Mouse (Mus musculus): ENCODE results near the gene Rap1gap.

Gene Rap1gap

DNA sequence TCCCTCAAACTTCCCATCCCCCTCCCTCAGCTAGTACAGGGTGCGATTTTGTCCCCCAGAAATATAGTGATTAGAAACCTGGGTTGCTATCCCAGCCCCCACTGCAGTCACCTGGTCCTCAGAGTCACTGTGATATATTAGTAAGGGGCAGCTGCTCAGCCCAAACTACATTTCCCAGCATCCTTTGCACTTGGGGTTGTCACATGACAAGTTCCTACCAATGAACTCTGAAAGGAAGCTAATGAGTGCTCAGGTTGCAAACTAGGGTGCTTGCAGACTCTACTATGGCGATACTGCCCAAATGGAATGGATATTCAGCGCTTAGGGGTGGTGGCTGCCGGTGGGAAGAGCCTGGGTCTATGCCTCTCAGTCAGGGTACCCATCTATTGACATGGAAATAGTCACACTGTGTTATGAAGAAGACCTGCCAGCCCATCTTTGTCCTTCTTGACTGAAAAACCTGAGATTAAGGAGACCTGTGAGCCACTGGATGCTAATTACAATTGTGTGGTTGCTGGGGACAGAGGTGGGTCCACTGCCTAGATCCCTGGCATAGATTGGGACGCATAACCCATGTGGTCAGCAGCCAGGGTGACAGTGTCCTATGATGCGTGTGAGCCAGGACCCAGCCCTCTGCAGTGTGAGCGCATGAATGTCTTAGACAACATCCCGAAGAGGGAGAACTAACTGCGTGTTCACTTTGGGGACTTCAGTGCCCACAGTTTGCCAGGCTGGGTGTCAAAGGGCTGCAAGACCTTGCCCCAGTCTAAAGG, 74.8 kb downstream of the Rap1gap start:
- in situ Hi-C loops (cut with MboI; ENCODE audit: low sequenced_read_pairs) = loop anchor here (10.0 kb wide), 1 partner anchor 215 kb away; no protein-coding TSS in a partner anchor

- in situ Hi-C loops (cut with MboI; ENCODE audit: low sequenced_read_pairs) = loop anchor here (10.0 kb wide), 1 partner anchor 64 kb away; no protein-coding TSS in a partner anchor
These were observed 75.8 kb downstream of the Rap1gap start for GRCm38 (mm10) chr4:137740350-137740749.

GRCm38 (mm10) chr4:137743791-137744190, 79.3 kb downstream of the Rap1gap start:
- in situ Hi-C loops (cut with MboI; ENCODE audit: low sequenced_read_pairs) = loop anchor here (10.0 kb wide), 1 partner anchor 61 kb away; no protein-coding TSS in a partner anchor

- in situ Hi-C loops (cut with MboI; ENCODE audit: low sequenced_read_pairs) = loop anchor here (10.0 kb wide), 1 partner anchor 60 kb away; no protein-coding TSS in a partner anchor
These were observed 80.0 kb downstream of the Rap1gap start for GRCm38 (mm10) chr4:137744433-137744918.

DNA sequence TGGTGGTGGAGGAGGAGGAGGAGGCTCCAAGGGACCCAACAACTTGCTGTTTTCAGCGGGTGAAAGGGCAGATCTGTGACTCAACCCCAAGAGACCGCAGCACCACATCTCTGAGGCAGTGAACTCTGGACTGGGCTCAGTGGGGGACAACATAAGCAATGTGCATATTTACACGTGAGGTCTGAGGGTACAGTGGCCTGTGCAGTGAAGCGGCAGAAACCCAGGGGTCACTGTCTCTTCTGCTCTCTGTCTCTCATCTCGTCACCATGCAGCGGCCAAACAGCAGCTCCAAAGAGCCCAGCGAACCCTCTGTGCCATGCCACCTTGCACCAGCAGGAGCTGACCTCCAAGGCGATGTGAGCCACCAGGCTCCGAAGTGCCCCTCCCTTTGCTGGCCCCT, 82.6 kb downstream of the Rap1gap start:
- in situ Hi-C loops (cut with MboI; ENCODE audit: low sequenced_read_pairs) = loop anchor here (10.0 kb wide), 1 partner anchor 58 kb away; no protein-coding TSS in a partner anchor

DNA sequence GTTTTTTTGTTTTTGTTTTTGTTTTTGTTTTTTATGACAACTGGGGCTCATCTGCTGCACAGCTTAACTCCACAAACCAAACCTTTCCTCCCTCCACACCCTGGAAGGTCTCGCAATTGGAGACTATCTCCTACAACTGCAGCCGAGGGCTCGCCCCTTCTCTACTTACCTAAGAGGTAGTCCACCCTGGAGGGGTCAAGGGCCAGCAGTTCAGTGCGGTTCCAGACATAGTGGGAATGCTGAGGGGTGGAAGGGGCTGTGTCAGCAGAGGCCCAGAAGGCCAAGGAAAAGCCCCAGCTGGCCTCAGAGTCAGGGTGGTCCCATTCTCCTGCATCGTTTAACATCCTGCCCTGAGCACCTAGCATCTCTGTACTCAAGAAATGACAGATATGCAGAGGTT, 83.1 kb downstream of the Rap1gap start:
- in situ Hi-C loops (cut with MboI; ENCODE audit: low sequenced_read_pairs) = loop anchor here (10.0 kb wide), 1 partner anchor 57 kb away; no protein-coding TSS in a partner anchor

- in situ Hi-C loops (cut with MboI; ENCODE audit: low sequenced_read_pairs) = loop anchor here (10.0 kb wide), 1 partner anchor 56 kb away; no protein-coding TSS in a partner anchor
These were observed 84.2 kb downstream of the Rap1gap start for GRCm38 (mm10) chr4:137748726-137749125.

DNA sequence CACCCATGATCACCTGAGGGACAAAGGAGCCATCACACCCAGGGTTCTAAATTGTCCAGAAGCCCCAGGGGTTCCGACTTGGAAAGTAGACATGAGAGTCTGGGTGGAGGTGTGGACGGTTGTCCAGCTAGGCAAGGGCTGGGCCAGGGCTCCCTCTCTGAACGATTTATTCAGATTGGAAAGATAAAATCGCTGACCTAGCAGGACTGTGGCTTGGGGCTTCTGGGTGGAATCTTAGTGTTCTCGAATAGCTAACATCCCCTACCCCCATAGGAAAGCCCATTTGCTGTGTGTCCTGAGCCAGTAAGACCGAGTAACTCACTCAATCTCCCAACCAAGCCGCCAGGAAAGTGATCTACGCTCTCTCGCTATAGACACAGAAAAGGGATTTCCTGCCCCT, 85.2 kb downstream of the Rap1gap start:
- in situ Hi-C loops (cut with MboI; ENCODE audit: low sequenced_read_pairs) = loop anchor here (10.0 kb wide), 1 partner anchor 55 kb away; no protein-coding TSS in a partner anchor

GRCm38 (mm10) chr4:137750121-137750520, 85.6 kb downstream of the Rap1gap start:
- in situ Hi-C loops (cut with MboI; ENCODE audit: low sequenced_read_pairs) = no loop called here

- in situ Hi-C loops (cut with MboI; ENCODE audit: low sequenced_read_pairs) = no loop called here
These were observed 86.8 kb downstream of the Rap1gap start for GRCm38 (mm10) chr4:137751310-137751709.

GRCm38 (mm10) chr4:137751717-137752116, 87.2 kb downstream of the Rap1gap start:
- in situ Hi-C loops (cut with MboI; ENCODE audit: low sequenced_read_pairs) = no loop called here

DNA sequence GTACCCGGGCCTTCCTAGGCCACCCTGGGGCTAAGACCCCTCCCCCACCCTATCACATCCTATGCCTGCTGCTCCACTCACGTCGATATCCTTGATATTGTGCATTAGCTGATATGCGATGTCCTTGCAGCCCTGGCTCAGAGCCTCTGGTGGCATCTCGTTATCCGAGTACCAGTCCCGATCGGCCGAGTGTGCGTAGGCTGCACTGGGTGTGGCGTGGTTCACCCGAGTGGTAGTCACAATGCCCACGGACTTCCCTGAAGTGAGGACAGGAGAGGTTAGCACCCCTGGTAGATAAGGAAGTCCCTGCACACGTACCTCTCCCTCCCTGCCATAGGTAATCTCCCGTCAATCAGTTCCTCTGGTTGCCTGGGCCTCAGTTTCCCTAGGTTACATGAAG, 87.9 kb downstream of the Rap1gap start:
- in situ Hi-C loops (cut with MboI; ENCODE audit: low sequenced_read_pairs) = no loop called here

GRCm38 (mm10) chr4:137753199-137753598, 88.7 kb downstream of the Rap1gap start:
- in situ Hi-C loops (cut with MboI; ENCODE audit: low sequenced_read_pairs) = no loop called here

DNA sequence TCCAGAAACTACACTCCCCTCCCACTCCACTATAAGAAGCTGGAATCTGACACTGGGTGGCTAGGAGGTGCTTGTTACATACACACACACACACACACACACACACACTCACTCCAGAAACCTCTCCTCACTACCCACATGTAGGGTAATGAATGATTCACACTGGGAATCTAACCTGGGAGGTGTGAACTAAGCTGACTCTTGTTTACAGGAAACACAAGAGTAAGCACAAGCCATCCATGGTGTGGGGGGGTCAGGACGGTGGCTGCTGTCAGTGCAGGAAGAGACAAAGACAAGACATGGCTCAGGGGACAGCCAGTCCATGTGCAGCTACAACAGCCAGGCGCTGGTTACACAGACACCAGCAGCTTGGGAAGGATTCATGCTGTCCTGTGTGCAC, 89.9 kb downstream of the Rap1gap start:
- in situ Hi-C loops (cut with MboI; ENCODE audit: low sequenced_read_pairs) = no loop called here

- in situ Hi-C loops (cut with MboI; ENCODE audit: low sequenced_read_pairs) = no loop called here
These were observed 98.4 kb downstream of the Rap1gap start for GRCm38 (mm10) chr4:137762886-137763285.

DNA sequence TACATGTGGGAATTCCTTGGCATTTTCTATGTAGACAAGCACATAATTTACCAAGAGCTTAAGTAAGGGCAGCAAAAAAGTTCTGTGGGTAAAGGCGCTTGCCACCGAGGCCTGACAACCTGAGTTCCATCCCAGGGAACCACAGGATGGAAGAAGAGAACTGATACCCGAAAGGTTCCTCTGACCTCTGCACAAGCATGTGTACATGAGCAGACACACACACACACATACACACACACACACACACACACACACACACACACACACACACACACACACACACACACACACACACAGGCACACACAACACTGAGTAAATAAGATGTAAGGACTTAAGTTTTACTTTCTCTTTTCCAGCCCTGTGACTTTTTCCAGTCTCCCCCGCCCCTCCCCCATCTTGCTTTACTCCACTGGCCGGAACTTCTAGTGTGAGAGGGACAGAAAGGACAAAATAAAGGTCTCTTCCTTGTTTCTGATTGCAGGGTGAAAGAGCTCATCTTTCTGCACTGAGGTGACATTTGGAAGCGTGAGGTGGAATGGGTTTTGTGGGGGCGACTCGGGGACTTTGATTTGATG, 99.5 kb downstream of the Rap1gap start:
- in situ Hi-C loops (cut with MboI; ENCODE audit: low sequenced_read_pairs) = no loop called here

DNA sequence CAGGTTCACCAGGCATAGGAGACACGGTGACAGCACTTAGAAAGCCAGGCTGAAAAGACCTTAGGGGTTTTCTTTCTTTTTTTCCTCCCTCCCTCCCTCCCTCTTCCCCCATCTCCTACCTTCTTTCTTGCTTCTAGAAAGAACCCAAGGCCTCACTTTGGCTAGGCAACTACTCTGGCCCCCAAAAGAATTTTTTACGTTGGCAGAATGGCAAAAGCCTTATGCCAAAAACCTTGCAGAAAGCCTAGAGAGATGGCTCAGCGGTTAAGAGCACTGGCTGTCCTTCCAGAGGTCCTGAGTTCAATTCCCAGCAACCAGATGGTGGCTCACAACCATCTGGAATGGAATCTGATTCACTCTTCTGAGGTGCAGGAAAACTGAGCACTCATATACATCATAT, 100.1 kb downstream of the Rap1gap start:
- in situ Hi-C loops (cut with MboI; ENCODE audit: low sequenced_read_pairs) = no loop called here

- in situ Hi-C loops (cut with MboI; ENCODE audit: low sequenced_read_pairs) = no loop called here
These were observed 101.0 kb downstream of the Rap1gap start for GRCm38 (mm10) chr4:137765554-137765971.

- in situ Hi-C loops (cut with MboI; ENCODE audit: low sequenced_read_pairs) = no loop called here
These were observed 101.8 kb downstream of the Rap1gap start for GRCm38 (mm10) chr4:137766365-137766764.

GRCm38 (mm10) chr4:137768381-137768780, 103.9 kb downstream of the Rap1gap start:
- in situ Hi-C loops (cut with MboI; ENCODE audit: low sequenced_read_pairs) = no loop called here

- in situ Hi-C loops (cut with MboI; ENCODE audit: low sequenced_read_pairs) = no loop called here
These were observed 104.3 kb downstream of the Rap1gap start for GRCm38 (mm10) chr4:137768831-137769230.

DNA sequence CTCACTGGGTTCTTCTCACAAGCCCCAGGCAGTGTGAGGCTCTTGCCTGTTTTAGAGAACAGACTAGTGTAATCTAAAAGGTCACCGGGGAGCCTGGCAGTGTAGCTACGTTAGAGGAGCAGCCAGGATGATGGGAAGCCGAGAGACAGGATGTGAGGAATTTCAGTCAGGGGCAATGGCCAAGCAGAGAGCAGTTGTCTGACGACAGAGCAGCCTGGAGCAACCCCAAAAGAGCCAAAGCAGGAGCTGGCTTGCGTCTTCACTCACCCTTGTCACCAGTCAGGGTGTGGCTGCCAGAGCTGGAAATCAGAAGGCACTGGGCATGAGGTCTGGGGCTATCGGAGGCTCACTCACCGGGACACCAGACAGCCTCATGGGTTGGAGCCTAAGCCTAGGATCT, 105.1 kb downstream of the Rap1gap start:
- in situ Hi-C loops (cut with MboI; ENCODE audit: low sequenced_read_pairs) = no loop called here

Data from CH12F3 (cell line).